Mouse (Mus musculus): ENCODE results near the gene Zfp984. TPM values are rescaled to one million over a fixed set of nuclear protein-coding genes. Genes with fewer than 3 reads are reported as not detected.
"Not testable (repeated sequence)": the region's sequence is repeated elsewhere in the genome, so short reads cannot be mapped to it uniquely, and the experiment has no call there.

Zfp984 gene
- polyA plus RNA-seq, 1 experiment from 2014 or later: 7.6 TPM

- Histone ChIP-seq H3K4me2 (peak overlapping the region; percentile 77), H3K4me3 (peak overlapping the region; percentile 52)
- not testable (repeated sequence) for H3K9ac ChIP-seq; ATAC-seq (ENCODE audit: insufficient number of reproducible peaks, insufficient read depth, low FRiP score, low TSS enrichment, low read depth); H3K4me1 ChIP-seq; H3K36me3 ChIP-seq; H3K9me3 ChIP-seq; H3K27me3 ChIP-seq; H3K27ac ChIP-seq
- 50% methylated on average over 2 of the region's 2 CpGs for WGBS
These were observed 347 bp upstream of the Zfp984 start for GRCm38 (mm10) chr4:147809966-147810304.

GRCm38 (mm10) chr4:147808483-147808882 lies 1.1 kb downstream of the Zfp984 start:
- peak overlapping the region; percentile 77 for H3K4me2 ChIP-seq
- not testable (repeated sequence) for ATAC-seq (ENCODE audit: insufficient number of reproducible peaks, insufficient read depth, low FRiP score, low TSS enrichment, low read depth); H3K27ac ChIP-seq; H3K9me3 ChIP-seq; H3K4me1 ChIP-seq; H3K36me3 ChIP-seq; H3K27me3 ChIP-seq; H3K9ac ChIP-seq
- WGBS: 71% methylated on average over 4 of the region's 4 CpGs
- H3K4me3 ChIP-seq: peak overlapping the region; percentile 52; the same call in 1 of the 2 replicates

GRCm38 (mm10) chr4:147795308-147795707 lies 14.3 kb downstream of the Zfp984 start:
- H3K9me3 ChIP-seq: peaks cover 13% of the 10 kb centered on the region
- 93% methylated on average over 1 of the region's 1 CpGs for WGBS
- not testable (repeated sequence) for H3K27me3 ChIP-seq, H3K36me3 ChIP-seq, H3K4me1 ChIP-seq, H3K4me2 ChIP-seq, H3K4me3 ChIP-seq, H3K9ac ChIP-seq, H3K27ac ChIP-seq
- ATAC-seq (ENCODE audit: insufficient number of reproducible peaks, insufficient read depth, low FRiP score, low TSS enrichment, low read depth): peak; percentile 53; the same call in 1 of the 2 replicates

GRCm38 (mm10) chr4:147794026-147794665 lies 15.4 kb downstream of the Zfp984 start:
- peaks cover 13% of the 10 kb centered on the region for H3K9me3 ChIP-seq
- not testable (repeated sequence) for H3K9ac ChIP-seq; ATAC-seq (ENCODE audit: insufficient number of reproducible peaks, insufficient read depth, low FRiP score, low TSS enrichment, low read depth); H3K36me3 ChIP-seq; H3K27ac ChIP-seq; H3K4me1 ChIP-seq; H3K4me2 ChIP-seq; H3K27me3 ChIP-seq; H3K4me3 ChIP-seq
- 91% methylated on average over 3 of the region's 3 CpGs for WGBS

GRCm38 (mm10) chr4:147793390-147793916 lies 16.1 kb downstream of the Zfp984 start:
- WGBS: 64% methylated on average over 2 of the region's 2 CpGs
- not testable (repeated sequence) for H3K4me2 ChIP-seq, H3K27me3 ChIP-seq, H3K9ac ChIP-seq, H3K4me1 ChIP-seq, H3K4me3 ChIP-seq, H3K27ac ChIP-seq, H3K36me3 ChIP-seq
- ATAC-seq (ENCODE audit: insufficient number of reproducible peaks, insufficient read depth, low FRiP score, low TSS enrichment, low read depth): peak; percentile 69; the same call in 1 of the 2 replicates
- peaks cover 13% of the 10 kb centered on the region for H3K9me3 ChIP-seq

GRCm38 (mm10) chr4:147791729-147792128 lies 17.9 kb downstream of the Zfp984 start:
- not testable (repeated sequence) for H3K4me3 ChIP-seq; H3K27ac ChIP-seq; H3K27me3 ChIP-seq; H3K4me1 ChIP-seq; H3K4me2 ChIP-seq; H3K9ac ChIP-seq; ATAC-seq (ENCODE audit: insufficient number of reproducible peaks, insufficient read depth, low FRiP score, low TSS enrichment, low read depth); H3K36me3 ChIP-seq
- peaks cover 13% of the 10 kb centered on the region for H3K9me3 ChIP-seq

- 94% methylated on average over 14 of the region's 15 CpGs for WGBS
- not testable (repeated sequence) for H3K36me3 ChIP-seq; H3K9me3 ChIP-seq; H3K4me2 ChIP-seq; H3K27ac ChIP-seq; H3K9ac ChIP-seq; H3K4me3 ChIP-seq; H3K27me3 ChIP-seq; ATAC-seq (ENCODE audit: insufficient number of reproducible peaks, insufficient read depth, low FRiP score, low TSS enrichment, low read depth); H3K4me1 ChIP-seq
These were observed 63.3 kb downstream of the Zfp984 start for GRCm38 (mm10) chr4:147746255-147746654.

- H3K4me2 ChIP-seq: peak overlapping the region; percentile 57
- not testable (repeated sequence) for H3K4me1 ChIP-seq; H3K36me3 ChIP-seq; H3K9ac ChIP-seq; H3K27ac ChIP-seq; H3K27me3 ChIP-seq; H3K9me3 ChIP-seq; ATAC-seq (ENCODE audit: insufficient number of reproducible peaks, insufficient read depth, low FRiP score, low TSS enrichment, low read depth)
- peak overlapping the region; percentile 43 for H3K4me3 ChIP-seq
- 29% methylated on average over 63 of the region's 63 CpGs for WGBS
These were observed 70.8 kb downstream of the Zfp984 start for GRCm38 (mm10) chr4:147738636-147739369.

Other genes starting within 250 kb of the Zfp984 start
- gene Zfp979, start 167.3 kb downstream of the Zfp984 start, polyA plus RNA-seq (2015; fragmentation: Nextera tagmentation; extraction: Ambion mirVana): 2.4 and 2.8 TPM in 2 replicates
- gene Zfp534, start 107.2 kb downstream of the Zfp984 start, polyA plus RNA-seq (2015; fragmentation: Nextera tagmentation; extraction: Ambion mirVana): not detected in 2 replicates
- 7.9 and 8.6 TPM in 2 replicates for gene Zfp933, start 38.6 kb upstream of the Zfp984 start, polyA plus RNA-seq (2015; fragmentation: Nextera tagmentation; extraction: Ambion mirVana)
- 46.1 and 51.3 TPM in 2 replicates for gene Miip, start 59.0 kb upstream of the Zfp984 start, polyA plus RNA-seq (2015; fragmentation: Nextera tagmentation; extraction: Ambion mirVana)
- 13.8 and 14.9 TPM in 2 replicates for gene Fv1, start 59.2 kb upstream of the Zfp984 start, polyA plus RNA-seq (2015; fragmentation: Nextera tagmentation; extraction: Ambion mirVana)
- gene Mfn2, start 94.9 kb upstream of the Zfp984 start, polyA plus RNA-seq (2015; fragmentation: Nextera tagmentation; extraction: Ambion mirVana): 34.3 and 34.6 TPM in 2 replicates
- 68.6 and 76.3 TPM in 2 replicates for gene Plod1, start 127.0 kb upstream of the Zfp984 start, polyA plus RNA-seq (2015; fragmentation: Nextera tagmentation; extraction: Ambion mirVana)
- 14.3 and 17.7 TPM in 2 replicates for gene 2510039O18Rik, start 131.1 kb upstream of the Zfp984 start, polyA plus RNA-seq (2015; fragmentation: Nextera tagmentation; extraction: Ambion mirVana)
- gene Nppb, start 176.0 kb upstream of the Zfp984 start, polyA plus RNA-seq (2015; fragmentation: Nextera tagmentation; extraction: Ambion mirVana): 0.28 and 0.95 TPM in 2 replicates
- 0.25 and 10.7 TPM in 2 replicates for gene Nppa, start 190.9 kb upstream of the Zfp984 start, polyA plus RNA-seq (2015; fragmentation: Nextera tagmentation; extraction: Ambion mirVana)
- gene Clcn6, start 229.0 kb upstream of the Zfp984 start, polyA plus RNA-seq (2015; fragmentation: Nextera tagmentation; extraction: Ambion mirVana): 8.7 and 8.8 TPM in 2 replicates
- gene Mthfr, start 229.3 kb upstream of the Zfp984 start, polyA plus RNA-seq (2015; fragmentation: Nextera tagmentation; extraction: Ambion mirVana): 20.8 and 22.4 TPM in 2 replicates